Mouse (Mus musculus) adrenal gland, adult (tissue): Measurements from ENCODE around the gene Mysm1.

Experiments used
- DNase-seq, 2 experiments: peaks; one replicate each; pipeline ENCODE4 v3.0.0; 2022 to 2023; ENCODE audit warnings: low spot score in 1 of 2; ENCODE audit not compliant: inconsistent age in 2 of 2

Mysm1 gene

DNA sequence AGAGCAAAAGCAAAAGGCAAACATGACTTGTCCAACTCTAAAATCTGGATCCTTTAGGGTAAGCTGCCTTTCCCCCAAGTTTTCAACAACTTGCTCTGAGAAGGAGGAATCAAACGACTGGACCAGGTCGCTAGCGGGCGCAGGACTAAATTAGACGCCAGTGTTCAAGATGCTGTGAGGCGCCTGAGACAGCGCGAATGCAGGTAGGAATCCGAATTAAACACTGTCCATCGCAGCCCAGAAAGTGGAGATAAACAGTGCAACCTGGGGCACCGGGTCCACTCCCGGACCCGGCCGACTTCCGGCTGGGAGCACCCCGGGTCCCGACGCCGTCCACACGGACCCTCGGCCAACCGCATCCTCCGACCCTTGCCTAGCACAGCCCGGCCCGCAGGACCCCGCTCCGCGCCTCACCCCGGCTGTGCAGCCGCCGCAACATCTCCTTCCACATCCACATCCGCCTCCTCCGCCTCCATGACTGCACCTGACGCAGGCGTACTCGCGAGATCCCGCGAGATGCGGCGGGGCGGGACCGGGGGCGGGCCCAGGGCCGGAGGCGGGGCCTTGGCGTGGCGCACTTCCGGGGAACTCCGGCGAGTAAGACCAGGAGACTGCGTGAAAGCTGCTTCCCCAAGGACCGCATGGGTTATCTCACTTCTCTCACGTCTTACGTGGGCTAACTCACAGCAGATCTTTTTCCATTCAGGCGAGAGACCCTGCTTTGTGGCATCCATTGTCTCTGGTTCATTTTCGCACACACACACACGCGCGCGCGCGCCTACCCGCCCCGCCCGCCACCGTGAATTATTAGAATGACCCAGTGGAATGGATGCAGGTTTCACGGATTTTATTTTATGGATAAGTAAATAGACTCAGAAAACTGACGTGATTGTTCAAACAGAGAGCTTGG, at the start of gene Mysm1:
Gene Mysm1, minus strand, starts transcription at position 511 of the 910 bp plus-strand sequence.
- DNase-seq: peak; percentile 95 to 99

DNA sequence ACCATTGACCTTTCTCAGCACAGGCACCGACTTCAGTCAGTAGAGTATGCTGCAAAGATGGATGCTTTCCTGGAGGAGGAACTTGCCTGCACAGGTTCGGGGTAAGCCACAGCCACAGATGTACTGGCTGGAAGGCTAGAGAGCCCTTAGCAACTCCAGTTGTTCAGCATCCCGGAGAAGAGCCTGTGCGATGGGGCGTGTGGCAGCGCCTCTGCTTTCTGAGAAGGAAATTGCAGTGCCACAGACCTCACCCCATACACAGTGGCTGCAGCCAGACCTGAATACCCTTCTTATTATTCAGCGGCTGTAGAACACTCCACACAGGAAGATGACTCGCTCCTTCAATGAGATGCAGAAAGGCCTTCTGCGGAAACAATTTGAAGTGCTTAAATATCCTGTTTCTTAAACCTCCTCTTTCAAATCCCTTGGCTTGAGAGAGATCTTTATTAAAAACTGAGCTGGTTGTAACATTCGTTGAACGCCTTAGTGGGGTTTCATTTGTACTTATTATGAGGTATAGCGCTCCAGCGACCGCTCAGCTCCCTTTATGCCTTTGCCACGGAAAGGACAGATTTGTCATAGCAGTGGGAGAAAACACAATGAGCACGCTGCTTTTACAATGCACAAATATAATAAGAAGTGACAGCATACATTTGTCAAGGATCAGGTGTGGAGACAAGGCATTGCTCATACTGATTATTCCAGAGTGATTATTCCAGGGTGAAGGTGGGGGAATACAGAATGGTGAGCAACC, 47.1 kb upstream of the Mysm1 start:
- no peak for DNase-seq

DNA sequence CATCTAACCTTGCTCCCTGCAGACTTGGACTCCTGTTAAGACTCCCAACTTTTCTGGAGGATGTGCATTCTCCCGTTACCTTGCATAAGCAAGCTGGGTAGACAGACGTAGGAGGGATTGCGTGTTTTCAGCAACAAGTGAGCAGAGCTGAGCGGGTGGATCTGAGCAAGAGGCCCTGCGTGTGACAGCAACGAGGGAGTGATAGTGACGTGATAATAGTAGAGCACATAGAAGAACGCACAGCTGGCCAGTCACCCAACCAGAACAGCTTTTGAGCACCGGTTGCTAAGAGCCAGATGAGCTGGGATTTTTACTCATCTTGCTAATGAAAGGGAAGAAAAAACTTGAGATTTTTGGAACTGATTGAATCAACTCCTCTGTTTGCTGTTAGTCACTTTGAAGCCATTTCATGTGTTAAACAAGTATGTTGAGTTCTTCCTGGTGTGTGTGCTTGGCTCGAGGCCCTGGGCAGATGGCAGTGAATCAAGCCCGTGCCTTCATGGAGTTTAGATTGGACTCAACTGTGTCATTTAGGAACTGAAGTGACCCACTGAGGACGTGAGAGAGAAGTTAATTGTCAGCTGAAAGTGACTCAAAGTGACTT, 44.6 kb upstream of the Mysm1 start:
- DNase-seq: no peak

DNA sequence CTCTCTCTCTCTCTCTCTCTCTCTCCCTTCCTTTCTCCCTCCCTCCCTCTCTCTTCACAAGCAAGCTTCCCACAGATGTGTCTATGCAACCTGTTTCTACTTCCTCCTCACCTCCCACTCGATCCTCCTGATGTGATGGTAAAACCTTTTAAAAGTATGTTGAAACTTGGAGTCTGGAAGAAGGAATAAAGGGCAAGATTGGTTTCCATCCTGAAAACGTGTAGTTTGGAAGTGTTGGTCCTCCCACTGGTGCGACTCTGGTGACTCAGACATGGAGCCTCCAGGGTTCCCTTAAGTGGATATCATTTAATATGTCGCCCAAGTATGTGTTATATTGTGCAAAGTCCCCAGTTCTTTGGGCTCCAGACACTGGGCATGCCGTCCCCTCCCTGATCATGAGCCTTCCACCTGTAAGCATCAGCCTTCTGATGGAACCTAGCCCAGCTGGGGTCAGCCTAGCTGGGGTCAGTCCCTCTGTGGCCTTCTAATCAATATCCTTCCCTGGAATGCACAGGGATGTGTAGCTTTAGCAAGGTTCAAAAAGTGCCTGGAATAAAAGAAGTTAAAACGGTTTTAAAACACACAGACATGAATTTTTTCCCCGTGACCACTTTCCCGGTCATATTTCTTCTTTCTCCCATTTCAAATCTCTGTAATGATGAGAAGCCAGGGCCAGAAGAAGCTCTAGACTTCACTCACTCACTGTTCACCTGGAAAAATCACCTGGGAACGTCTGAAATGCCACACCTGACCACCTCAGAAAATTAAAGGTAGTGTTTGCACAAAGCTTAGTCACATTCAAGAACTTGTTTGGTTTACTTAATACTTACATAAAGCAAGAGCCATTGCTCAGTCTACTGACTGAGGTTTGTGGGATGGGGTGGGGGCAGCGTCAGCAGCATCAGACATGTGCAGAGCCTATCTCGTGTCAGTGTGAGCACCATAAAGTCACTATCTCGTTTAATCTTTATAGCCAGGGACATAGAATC, 43.0 kb upstream of the Mysm1 start:
- DNase-seq: no peak

DNA sequence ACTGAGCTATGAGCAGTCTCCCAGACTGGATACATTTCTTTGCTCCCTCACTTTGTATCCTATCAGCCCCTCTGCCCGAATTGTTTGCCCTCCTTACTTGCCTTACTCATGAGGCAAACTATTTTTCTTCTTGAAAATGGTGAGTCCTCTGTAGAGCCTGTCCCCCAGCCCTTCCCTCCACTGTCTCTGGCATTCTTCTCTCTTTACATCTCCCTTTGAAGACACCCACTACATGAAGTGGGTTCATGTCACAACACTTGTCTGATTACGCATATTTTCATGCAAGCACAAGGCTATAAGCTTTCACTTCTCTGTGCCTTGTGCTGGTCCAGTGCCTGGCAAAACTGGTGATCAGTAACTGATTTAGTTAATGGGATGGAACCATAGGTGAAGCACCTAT, 41.3 kb upstream of the Mysm1 start:
- no peak for DNase-seq

DNA sequence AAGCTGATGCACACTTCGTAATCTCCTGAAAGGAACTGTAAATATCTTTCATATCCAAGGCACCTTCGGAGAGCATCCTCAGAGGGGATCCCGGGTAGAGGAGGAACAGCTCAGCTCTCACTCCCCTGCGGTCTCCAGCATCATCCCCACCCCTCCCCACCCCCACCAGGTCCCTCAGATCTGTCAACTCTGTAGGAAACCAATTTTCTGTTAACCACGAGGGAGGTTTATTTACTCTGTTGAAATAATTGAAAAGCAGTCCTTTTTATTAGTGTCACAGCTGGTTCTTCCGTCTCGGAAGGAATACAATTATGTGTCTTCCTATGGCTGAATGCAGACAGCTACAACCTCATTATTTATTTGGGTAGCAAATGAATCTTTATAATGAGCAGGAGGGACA, 39.3 kb upstream of the Mysm1 start:
- DNase-seq: no peak

DNA sequence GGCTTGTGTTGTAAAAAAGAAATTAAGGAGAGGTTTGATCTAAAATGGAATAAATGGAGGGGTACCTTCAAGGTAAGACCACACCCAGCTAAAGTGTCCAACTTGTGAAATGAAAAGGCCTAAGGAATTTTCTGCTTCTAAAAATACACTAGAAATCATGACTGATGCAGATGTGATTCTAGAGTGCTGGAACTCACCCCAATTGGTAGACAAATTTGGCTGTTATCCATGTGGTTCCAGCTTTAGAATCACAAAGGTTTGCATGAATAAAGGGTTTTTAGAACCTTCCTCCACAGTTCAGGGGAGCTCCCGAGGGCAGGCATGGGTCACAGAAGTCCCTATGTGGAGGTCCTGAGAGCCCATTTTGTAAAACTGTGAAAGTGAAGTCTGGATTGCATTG, 33.8 kb upstream of the Mysm1 start:
- no peak for DNase-seq

DNA sequence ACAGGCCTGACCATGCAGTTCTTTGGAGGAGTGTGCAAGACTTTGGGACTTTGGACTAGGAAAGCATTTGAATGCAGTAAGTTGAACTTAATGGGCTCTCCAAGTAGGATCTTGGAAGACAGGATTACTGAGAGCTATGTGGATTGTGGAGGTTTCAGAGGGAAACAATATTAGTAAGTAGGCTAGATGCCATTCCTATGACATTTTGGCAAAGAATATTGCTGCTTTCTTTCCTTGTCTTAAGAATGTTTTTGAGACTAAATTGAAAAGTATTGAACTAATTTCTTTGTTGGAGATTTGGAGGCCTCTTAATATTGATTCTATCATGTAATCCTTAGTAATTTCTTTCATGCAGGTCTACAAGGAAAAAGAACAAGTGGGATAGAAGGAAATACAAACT, 33.4 kb upstream of the Mysm1 start:
- DNase-seq: no peak

DNA sequence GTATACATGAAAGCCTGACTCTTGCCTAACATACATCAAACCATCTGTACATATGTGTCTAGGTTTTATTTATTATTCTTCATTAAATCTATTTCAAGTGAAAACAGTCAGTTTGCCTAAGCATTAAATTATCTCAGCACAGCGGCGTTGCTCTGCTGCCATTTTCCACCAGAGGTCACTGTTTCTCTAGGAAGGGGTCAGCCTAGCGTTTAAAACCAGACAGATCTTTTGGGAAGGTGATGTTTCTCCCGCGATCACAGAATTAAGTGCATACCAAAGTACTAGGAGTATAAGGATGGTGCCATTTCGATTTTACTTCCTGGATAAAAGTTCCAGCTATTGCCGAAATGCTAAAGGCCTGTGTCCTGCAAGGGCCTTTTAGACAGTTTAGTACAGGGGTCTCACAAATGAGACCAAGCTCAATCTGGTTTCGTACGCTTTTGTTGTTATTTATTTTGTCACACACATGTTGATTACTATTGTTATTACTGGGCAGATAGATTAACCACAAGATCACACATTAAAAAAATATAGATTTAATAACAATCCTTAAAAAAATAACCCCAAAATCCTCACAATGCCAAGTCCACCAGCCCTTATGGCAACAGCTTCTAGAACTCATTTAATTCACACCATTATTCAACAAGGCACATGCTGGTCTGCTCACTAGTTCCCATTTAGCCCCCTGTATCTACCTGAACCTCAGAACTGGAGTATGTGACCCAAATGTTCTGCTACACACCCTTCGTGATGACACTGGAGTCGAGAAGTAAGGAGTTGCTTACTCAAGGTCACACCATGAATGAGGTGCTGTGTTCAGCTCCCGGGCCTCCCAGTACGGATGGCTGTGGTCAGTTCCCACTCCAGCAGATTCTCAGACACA, 29.5 kb upstream of the Mysm1 start:
- peak; percentile 79 to 95 for DNase-seq

DNA sequence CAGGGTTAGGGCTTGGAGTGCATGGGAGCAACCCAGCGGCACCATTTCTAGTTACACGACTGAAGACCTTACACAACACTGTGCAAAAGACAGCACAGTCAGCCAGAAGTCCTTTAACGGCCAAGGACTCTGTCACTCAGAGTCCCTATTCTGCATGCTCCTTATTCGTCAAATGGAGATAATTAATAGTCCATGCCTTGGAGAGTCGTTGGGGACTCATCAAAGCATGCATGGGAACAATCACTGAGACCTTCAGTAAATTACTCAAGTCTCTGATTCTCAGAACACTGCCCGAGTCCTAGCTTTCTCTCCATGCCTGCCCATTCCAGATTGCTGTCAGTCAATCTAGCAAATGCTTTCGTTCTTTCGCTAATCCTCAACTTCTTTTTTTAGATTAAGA, 28.9 kb upstream of the Mysm1 start:
- DNase-seq: peak; percentile 28 to 78

DNA sequence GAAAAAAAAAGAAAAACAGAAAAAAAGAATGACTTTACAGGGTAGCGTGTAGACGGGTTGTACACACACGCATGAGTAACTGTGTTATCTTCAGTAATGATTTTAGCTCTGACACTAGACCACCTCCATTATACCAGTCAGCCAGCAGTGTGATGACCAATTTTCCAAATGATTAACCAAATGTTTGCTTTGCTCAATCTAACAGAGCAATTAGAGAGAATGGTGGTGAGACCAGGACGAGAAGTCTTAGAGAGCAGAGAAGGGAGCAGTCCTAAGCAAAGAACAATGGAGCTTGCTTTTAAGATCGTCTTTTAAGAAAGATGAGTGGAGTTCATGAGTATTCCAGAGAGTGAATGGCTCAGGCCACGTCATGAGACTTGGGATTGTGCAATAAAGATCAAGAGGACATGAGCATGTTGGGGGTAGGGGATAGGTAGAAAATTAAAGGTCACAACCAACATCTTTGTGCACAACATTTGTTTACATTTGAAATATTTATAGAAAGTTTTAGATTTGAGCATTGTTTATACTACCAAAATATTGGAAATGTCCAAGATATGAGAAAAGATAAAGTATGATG, 26.4 kb upstream of the Mysm1 start:
- DNase-seq: no peak

DNA sequence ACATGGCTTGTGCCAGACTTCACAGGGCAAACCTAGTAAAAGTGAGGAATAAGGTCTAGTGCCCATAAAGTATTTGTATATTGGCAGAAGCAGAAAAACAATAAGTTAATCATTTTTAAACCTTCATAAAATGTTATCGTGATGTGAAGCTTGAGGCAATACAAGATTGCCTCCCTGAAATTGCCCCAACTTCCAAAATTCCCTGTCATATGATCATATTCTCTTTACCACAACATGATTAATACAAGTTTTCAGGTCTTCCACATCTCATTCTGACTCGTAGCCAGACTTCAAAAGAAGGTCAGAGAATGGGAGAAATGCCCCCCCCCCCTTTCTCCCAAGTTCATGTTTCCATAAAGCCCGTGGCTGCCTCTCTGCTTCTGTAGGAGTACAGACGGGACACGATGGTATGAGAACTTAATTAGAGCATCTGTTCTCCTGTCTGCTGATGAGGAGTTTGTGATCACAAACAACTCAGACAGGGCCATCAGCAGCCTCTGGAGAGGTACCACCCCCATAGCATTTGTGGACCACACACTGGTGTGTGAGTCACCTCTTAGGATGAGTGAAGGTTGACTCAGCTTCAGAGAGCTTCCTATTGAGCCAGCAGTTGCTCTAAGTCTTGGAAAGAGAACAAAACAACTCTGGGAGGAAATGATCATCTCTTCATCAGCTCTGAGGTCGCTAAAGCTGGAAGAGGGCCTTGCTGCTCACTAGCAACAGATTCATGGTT, 22.3 kb upstream of the Mysm1 start:
- DNase-seq: peak; percentile 51 to 75

DNA sequence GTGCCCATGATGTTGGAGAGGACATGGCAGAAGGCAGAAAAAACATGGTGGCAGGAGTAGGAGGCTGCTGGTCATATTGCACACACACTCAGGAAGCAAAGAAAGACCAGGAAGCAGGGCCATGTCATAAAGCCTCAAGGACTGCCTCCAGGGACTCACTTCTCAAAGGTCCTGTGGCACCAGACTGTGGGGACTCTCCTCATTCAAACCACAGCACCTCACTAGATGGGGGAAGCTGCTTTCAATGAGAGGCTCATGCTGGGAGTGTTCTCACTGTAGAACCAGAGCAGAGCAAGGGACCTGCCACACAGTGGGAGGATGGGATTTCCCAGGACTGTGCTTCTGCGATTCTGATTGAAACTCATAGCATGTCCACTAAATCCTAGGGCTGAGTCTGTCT, 21.2 kb upstream of the Mysm1 start:
- no peak for DNase-seq

DNA sequence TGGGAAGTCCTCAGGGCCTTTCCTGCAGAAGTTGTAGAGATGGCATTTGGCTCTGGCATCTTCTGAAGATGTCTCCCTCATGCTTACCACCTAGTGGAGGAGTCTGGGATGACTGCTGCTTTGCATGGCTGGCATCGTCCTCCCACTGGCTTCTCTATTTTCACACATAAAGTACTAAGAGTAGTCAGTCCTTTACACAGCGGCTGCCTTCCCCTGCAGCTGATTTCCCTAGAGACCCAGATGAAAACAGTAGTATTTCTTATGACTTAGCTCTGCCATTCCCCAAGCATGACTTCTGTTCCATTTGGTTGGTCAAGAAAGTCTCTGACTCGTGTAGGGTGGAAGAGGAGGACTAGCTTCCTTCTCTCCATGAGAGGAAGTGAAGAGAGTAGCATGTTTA, 20.3 kb upstream of the Mysm1 start:
- peak in 1 of 2 experiments; percentile 65 for DNase-seq

DNA sequence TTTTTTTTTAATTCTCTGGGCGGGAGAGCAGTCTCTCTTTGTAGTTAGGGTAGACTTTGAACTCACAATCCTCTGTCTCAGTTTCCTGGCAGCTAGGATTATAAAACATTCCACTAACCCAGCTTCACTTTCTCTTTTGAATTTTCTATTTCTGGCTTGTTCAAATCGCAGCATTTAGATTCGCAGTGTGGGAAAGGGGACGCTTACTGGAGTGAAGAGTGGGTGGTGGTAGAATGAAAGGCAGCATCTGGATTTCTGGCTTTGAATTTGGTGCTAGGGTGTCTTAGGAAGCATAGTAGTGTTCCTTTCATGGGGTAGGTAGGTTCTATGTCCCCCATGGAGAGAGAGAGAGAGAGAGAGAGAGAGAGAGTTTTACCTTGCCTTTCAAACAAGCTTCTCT, 17.0 kb upstream of the Mysm1 start:
- no peak for DNase-seq

DNA sequence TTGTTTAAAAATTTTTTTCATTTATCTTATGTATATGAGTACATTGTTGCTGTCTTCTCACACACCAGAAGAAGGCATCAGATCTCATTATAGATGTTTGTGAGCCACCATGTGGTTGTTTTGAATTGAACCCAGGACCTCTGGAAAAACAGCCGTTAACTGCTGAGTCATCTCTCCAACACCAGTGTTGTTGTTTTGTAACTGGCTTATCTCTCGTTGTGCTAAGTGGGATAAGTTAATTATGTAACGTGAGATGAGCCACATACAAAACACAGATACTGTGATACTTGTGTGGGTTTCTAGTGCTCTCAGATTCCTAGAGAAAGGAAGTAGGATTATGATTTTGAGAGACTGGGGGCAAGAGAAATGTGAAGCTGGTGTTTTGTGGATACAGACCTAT, 11.3 kb upstream of the Mysm1 start:
- no peak for DNase-seq

DNA sequence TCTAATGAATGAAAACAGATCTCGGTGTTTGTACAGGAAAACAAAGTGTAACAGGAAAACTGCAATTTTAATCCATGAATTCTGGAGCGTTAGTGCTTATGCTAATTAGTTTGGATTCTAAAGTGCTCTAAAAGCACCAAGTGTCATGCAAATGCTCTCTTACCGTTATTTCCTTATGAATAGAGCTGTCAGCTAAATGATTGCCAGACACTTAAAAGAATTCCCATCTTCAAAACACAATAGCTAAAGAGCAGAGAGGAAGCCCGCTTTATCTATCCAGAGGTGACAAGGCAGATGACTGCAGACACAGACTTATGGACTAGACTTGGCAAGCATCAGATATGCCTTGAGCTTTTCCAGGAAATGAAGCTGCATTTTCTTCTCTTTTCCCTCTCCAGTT, 8.8 kb upstream of the Mysm1 start:
- DNase-seq: no peak

DNA sequence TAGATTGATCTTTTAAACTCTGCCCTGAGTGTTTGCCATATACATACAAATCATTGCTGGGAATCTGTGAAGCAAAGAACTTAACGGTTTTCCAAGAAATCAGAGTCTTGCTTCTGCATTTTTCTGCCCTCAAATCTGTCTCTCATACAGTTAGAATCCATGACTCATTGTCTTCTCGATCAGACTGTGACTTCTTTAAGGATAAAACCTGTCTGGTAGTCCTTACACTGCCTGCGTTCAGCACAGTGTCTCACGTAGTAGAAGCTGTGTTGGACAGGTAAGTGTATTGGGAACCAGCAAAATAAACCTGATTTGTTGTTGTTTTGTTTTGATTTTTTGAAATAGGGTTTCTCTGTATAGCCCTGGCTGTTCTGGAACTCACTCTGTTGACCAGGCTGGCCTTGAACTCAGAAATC, 608 bp upstream of the Mysm1 start:
- DNase-seq: no peak

DNA sequence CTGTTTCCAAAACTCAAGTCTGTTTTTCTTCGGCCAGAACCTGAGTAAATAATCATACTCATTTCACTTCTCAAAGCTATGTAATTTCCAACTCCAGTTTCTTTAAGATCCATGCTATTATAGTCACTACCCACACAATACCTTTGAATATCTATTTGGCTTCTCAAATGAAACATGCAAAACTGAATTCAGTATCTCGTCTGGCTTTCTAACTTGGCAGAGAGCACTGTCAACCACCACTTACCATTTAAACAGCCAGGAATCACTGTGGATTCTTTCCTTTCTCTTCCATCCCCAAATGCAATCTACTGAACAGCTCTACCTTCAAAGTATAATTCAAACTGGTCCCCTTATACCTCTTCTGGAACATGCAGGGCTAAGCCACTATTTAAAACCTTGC, 5.6 kb downstream of the Mysm1 start:
- DNase-seq: no peak
